Mouse (Mus musculus): Measurements from ENCODE around the gene Zfand2a.

Gene Zfand2a

GRCm38 (mm10) chr5:139466801-139467200 lies 17.5 kb downstream of the Zfand2a start:
- no peak for DNase-seq (ENCODE audit: low read depth, low spot score)

- no peak for DNase-seq (ENCODE audit: low read depth, low spot score)
These were observed 18.0 kb downstream of the Zfand2a start for GRCm38 (mm10) chr5:139466373-139466772.

GRCm38 (mm10) chr5:139464874-139465273 lies 19.5 kb downstream of the Zfand2a start:
- no peak for DNase-seq (ENCODE audit: low read depth, low spot score)

GRCm38 (mm10) chr5:139460384-139461067 lies 23.8 kb downstream of the Zfand2a start, which contains the start of gene 3110082I17Rik:
Gene 3110082I17Rik, minus strand, starts transcription at chr5:139460527.
- DNase-seq (ENCODE audit: low read depth, low spot score), result peak; percentile 96

GRCm38 (mm10) chr5:139459938-139460337 lies 24.4 kb downstream of the Zfand2a start:
- no peak for DNase-seq (ENCODE audit: low read depth, low spot score)

GRCm38 (mm10) chr5:139457241-139457640 lies 27.1 kb downstream of the Zfand2a start:
- DNase-seq (ENCODE audit: low read depth, low spot score), result no peak

GRCm38 (mm10) chr5:139455166-139455565 lies 29.2 kb downstream of the Zfand2a start:
- DNase-seq (ENCODE audit: low read depth, low spot score), result no peak

GRCm38 (mm10) chr5:139453031-139453430 lies 31.3 kb downstream of the Zfand2a start:
- DNase-seq (ENCODE audit: low read depth, low spot score), result no peak

GRCm38 (mm10) chr5:139449926-139450325 lies 34.4 kb downstream of the Zfand2a start:
- DNase-seq (ENCODE audit: low read depth, low spot score), result no peak

- no peak for DNase-seq (ENCODE audit: low read depth, low spot score)
These were observed 35.1 kb downstream of the Zfand2a start for GRCm38 (mm10) chr5:139449161-139449791.

GRCm38 (mm10) chr5:139448025-139448424 lies 36.3 kb downstream of the Zfand2a start:
- no peak for DNase-seq (ENCODE audit: low read depth, low spot score)

GRCm38 (mm10) chr5:139445258-139445657 lies 39.1 kb downstream of the Zfand2a start:
- DNase-seq (ENCODE audit: low read depth, low spot score), result no peak

- no peak for DNase-seq (ENCODE audit: low read depth, low spot score)
These were observed 41.4 kb downstream of the Zfand2a start for GRCm38 (mm10) chr5:139442962-139443361.

GRCm38 (mm10) chr5:139442428-139442827 lies 41.9 kb downstream of the Zfand2a start:
- DNase-seq (ENCODE audit: low read depth, low spot score), result no peak

GRCm38 (mm10) chr5:139441726-139442018 lies 42.7 kb downstream of the Zfand2a start:
- no peak for DNase-seq (ENCODE audit: low read depth, low spot score)

GRCm38 (mm10) chr5:139440926-139441725 lies 43.2 kb downstream of the Zfand2a start:
- DNase-seq (ENCODE audit: low read depth, low spot score), result no peak

- no peak for DNase-seq (ENCODE audit: low read depth, low spot score)
These were observed 43.9 kb downstream of the Zfand2a start for GRCm38 (mm10) chr5:139440451-139440850.

GRCm38 (mm10) chr5:139438440-139438839 lies 45.9 kb downstream of the Zfand2a start:
- DNase-seq (ENCODE audit: low read depth, low spot score), result no peak

- DNase-seq (ENCODE audit: low read depth, low spot score), result no peak
These were observed 46.6 kb downstream of the Zfand2a start for GRCm38 (mm10) chr5:139437769-139438168.

GRCm38 (mm10) chr5:139434940-139435339 lies 49.4 kb downstream of the Zfand2a start:
- no peak for DNase-seq (ENCODE audit: low read depth, low spot score)

GRCm38 (mm10) chr5:139433842-139434568 lies 50.3 kb downstream of the Zfand2a start:
- DNase-seq (ENCODE audit: low read depth, low spot score), result no peak

All from CD4-positive helper T cell, adult 2 months (primary cell).